Mouse (Mus musculus) lung, postnatal 0 days (tissue): Measurements from ENCODE around the gene Abhd10. TPM values are rescaled to one million over a fixed set of nuclear protein-coding genes. Genes with fewer than 3 reads are reported as not detected.

Experiments
- ATAC-seq: fragments of 200-750 bp; cut with Nextera tagmentation; 2 replicates; pipeline ENCODE4 v1.8.0; 2017; ENCODE audit warnings: moderate library complexity
- DNase-seq: peaks from one replicate; pipeline ENCODE4 v3.0.0-alpha.2; 2016; ENCODE audit warnings: low spot score
- H3K27ac ChIP-seq: fragments of 300-500 bp; sonication (generic); 2 replicates; pipeline ENCODE4 v1.5.1; 2014; ENCODE audit warnings: antibody characterized with exemption, mild to moderate bottlenecking, low read length, mixed read lengths
- H3K27me3 ChIP-seq: fragments of 300-500 bp; sonication (generic); replicated peaks from 2 replicates; pipeline ENCODE4 v1.6.1; 2014; ENCODE audit warnings: low read length, mixed read lengths; ENCODE audit not compliant: insufficient read depth
- H3K36me3 ChIP-seq: fragments of 300-500 bp; sonication (generic); 2 replicates; pipeline ENCODE4 v1.6.1; 2014; ENCODE audit warnings: low read length, mixed read lengths; ENCODE audit not compliant: insufficient read depth
- H3K4me1 ChIP-seq: fragments of 300-500 bp; sonication (generic); 2 replicates; pipeline ENCODE4 v1.6.1; 2014; ENCODE audit warnings: antibody characterized with exemption, low read depth, low read length, mixed read lengths; ENCODE audit not compliant: insufficient read depth
- H3K4me2 ChIP-seq: fragments of 300-500 bp; sonication (generic); replicated peaks from 2 replicates; pipeline ENCODE4 v1.6.1; 2014; ENCODE audit warnings: low read depth, mild to moderate bottlenecking, low read length, moderate library complexity, mixed read lengths
- H3K4me3 ChIP-seq: fragments of 300-500 bp; sonication (generic); 2 replicates; pipeline ENCODE4 v1.5.1; 2014; ENCODE audit warnings: low read depth, low read length
- H3K9ac ChIP-seq: fragments of 300-500 bp; sonication (generic); replicated peaks from 2 replicates; pipeline ENCODE4 v1.6.1; 2014; ENCODE audit warnings: low read depth, mild to moderate bottlenecking
- H3K9me3 ChIP-seq: fragments of 300-500 bp; sonication (generic); 2 replicates; pipeline ENCODE4 v1.6.1; 2016; ENCODE audit warnings: low read length, mixed read lengths
- CTCF ChIP-seq: IDR thresholded peaks from 2 replicates; pipeline ENCODE4 v1.5.1; 2016; ENCODE audit warnings: antibody characterized with exemption, mild to moderate bottlenecking
- EP300 ChIP-seq: IDR thresholded peaks from 2 replicates; pipeline ENCODE4 v1.6.1; 2016; ENCODE audit warnings: antibody characterized with exemption, mild to moderate bottlenecking, control low read depth
- WGBS: fragments of 180-500 bp; shearing (Covaris S2); extraction: QIAGEN DNeasy Blood & Tissue Kit; methylation state at CpG from one replicate; pipeline ENCODE4 v1.1.7; 2014; 5-methylcytosine and 5-hydroxymethylcytosine counted together
- polyA plus RNA-seq: library from polyadenylated mRNA; unstranded; fragments of >200 nt; fragmentation: Nextera tagmentation; extraction: Ambion mirVana; gene quantifications from 2 replicates; pipeline ENCODE4 v1.2.1, GENCODE M21; 2015

Gene Abhd10
- 21.3 and 21.7 TPM in 2 replicates for polyA plus RNA-seq

GRCm38 (mm10) chr16:45742615-45743476 lies at the start of gene Abhd10:
TSS of gene Abhd10 (minus strand) at chr16:45742955.
- WGBS = under 1% methylated on average over 48 of the region's 51 CpGs
- H3K4me3 ChIP-seq = peak within 1 kb of the TSS; percentile 72
- peak; percentile 99 for ATAC-seq
- H3K27ac ChIP-seq = peak within 1 kb of the TSS; percentile 91
- peak within 1 kb of the TSS; percentile 56 for H3K4me2 ChIP-seq
- peak within 1 kb of the TSS; percentile 74 for H3K9ac ChIP-seq
- DNase-seq = peak; percentile 95
- H3K9me3 ChIP-seq = no peaks in the 10 kb centered on the region
- H3K36me3 ChIP-seq = peaks cover 5% of the 10 kb centered on the region; the same call in 1 of the 2 replicates
- H3K4me1 ChIP-seq = no peaks in the 10 kb centered on the region
- TF ChIP-seq CTCF (no peak), EP300 (no peak)
- no peaks in the 10 kb centered on the region for H3K27me3 ChIP-seq

DNA sequence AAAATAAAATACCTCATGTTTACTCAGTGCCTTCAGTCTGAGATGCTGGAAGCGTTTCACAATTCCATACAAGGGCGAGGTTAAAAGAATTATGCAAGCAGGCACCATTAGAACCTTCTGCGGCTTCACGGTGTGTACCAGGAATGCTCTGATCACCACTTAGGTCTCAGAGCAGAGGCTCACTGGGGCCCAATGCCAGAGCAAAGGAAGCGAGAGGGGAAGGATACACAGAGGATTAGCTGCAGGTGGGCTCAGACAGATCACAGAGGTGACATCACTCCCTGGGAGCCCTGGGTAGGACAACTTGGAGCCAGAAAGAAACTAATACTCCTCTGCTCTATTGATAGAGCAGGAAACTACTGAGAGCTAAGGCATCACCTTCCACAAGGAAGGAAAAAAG lies 48.5 kb upstream of the Abhd10 start:
- ATAC-seq (peak; percentile 77), DNase-seq (peak; percentile 68)
- Histone ChIP-seq H3K9me3 (no peaks in the 10 kb centered on the region), H3K27me3 (no peaks in the 10 kb centered on the region), H3K4me3 (no peak overlapping the region), H3K27ac (peak overlapping the region; percentile 39; the same call in 1 of the 2 replicates), H3K4me1 (no peaks in the 10 kb centered on the region), H3K36me3 (peaks cover 4% of the 10 kb centered on the region; the same call in 1 of the 2 replicates), H3K9ac (no peak overlapping the region), H3K4me2 (no peak overlapping the region)
- TF ChIP-seq EP300 (peak; percentile 40; the same call in 1 of the 2 replicates), CTCF (no peak)
- WGBS = 43% methylated on average over 5 of the region's 5 CpGs

- peak; percentile 68 for ATAC-seq
- no peaks in the 10 kb centered on the region for H3K27me3 ChIP-seq
- H3K36me3 ChIP-seq = peaks cover 11% of the 10 kb centered on the region; the same call in 1 of the 2 replicates
- H3K27ac ChIP-seq = peak overlapping the region; percentile 48
- H3K9me3 ChIP-seq = no peaks in the 10 kb centered on the region
- no peaks in the 10 kb centered on the region for H3K4me1 ChIP-seq
- H3K4me3 ChIP-seq = no peak overlapping the region
- no peak overlapping the region for H3K4me2 ChIP-seq
- TF ChIP-seq EP300 = 0 out of 2 replicates have a peak, but pooled peaks have one; percentile 28
- TF ChIP-seq CTCF = no peak
- WGBS = 66% methylated on average over 2 of the region's 2 CpGs
- DNase-seq = peak; percentile 69
- H3K9ac ChIP-seq = no peak overlapping the region
Measured at GRCm38 (mm10) chr16:45789311-45789710, 46.6 kb upstream of the Abhd10 start.

DNA sequence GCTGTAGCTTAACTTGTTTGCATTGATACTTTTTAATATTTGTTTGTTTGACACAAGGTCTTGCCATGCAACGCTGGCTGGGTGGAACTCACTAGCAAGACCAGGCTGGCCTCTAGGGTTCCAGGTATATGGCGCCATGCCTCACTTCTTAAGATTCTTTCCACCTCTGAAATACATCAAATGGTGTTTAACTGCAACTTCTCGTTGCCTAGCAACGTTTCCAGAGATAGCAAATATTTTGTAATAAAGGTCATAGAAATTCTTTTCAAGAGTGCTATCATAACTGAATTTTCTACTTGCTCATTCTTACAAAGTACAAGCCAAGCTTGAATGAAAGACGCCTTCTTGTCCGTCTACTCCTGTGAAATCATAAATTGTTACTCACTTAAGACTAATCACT lies 44.9 kb upstream of the Abhd10 start:
- ATAC-seq (no peak), DNase-seq (peak; percentile 43)
- Histone ChIP-seq H3K27ac (no peak overlapping the region), H3K27me3 (no peaks in the 10 kb centered on the region), H3K36me3 (peaks cover 7% of the 10 kb centered on the region; the same call in 1 of the 2 replicates), H3K4me3 (no peak overlapping the region), H3K4me2 (no peak overlapping the region), H3K9ac (no peak overlapping the region), H3K4me1 (no peaks in the 10 kb centered on the region), H3K9me3 (no peaks in the 10 kb centered on the region)
- TF ChIP-seq EP300 (no peak), CTCF (no peak)
- 68% methylated on average over 6 of the region's 6 CpGs for WGBS

- H3K4me3 ChIP-seq = no peak overlapping the region
- no peak overlapping the region for H3K9ac ChIP-seq
- H3K4me1 ChIP-seq = no peaks in the 10 kb centered on the region
- no peak overlapping the region for H3K27ac ChIP-seq
- H3K27me3 ChIP-seq = no peaks in the 10 kb centered on the region
- WGBS = 33% methylated on average over 8 of the region's 8 CpGs
- H3K4me2 ChIP-seq = no peak overlapping the region
- ATAC-seq (peak; percentile 25; the same call in 1 of the 2 replicates), DNase-seq (peak; percentile 45)
- TF ChIP-seq CTCF (peak; percentile 62), EP300 (no peak)
- no peaks in the 10 kb centered on the region for H3K9me3 ChIP-seq
- H3K36me3 ChIP-seq = peaks cover 7% of the 10 kb centered on the region; the same call in 1 of the 2 replicates
Measured at GRCm38 (mm10) chr16:45786639-45787038, 43.9 kb upstream of the Abhd10 start.

GRCm38 (mm10) chr16:45780001-45780400 lies 37.2 kb upstream of the Abhd10 start:
- Histone ChIP-seq H3K4me2 (no peak overlapping the region), H3K9me3 (no peaks in the 10 kb centered on the region), H3K9ac (no peak overlapping the region), H3K27ac (no peak overlapping the region), H3K27me3 (no peaks in the 10 kb centered on the region), H3K4me1 (no peaks in the 10 kb centered on the region), H3K4me3 (no peak overlapping the region), H3K36me3 (peaks cover 34% of the 10 kb centered on the region; the same call in 1 of the 2 replicates)
- ATAC-seq = no peak
- no peak for DNase-seq
- WGBS = 60% methylated on average over 6 of the region's 6 CpGs
- TF ChIP-seq EP300 (no peak), CTCF (no peak)
